Mouse (Mus musculus) olfactory bulb, adult 2 months (tissue): ENCODE measurements around the gene Cysltr1. TPM values are rescaled to one million over a fixed set of nuclear protein-coding genes. Genes with fewer than 3 reads are reported as not detected.

Source experiments
- H3K27ac ChIP-seq: fragments of 200-500 bp; 2 replicates; pipeline ENCODE4 v1.5.1; 2012; ENCODE audit warnings: low read depth, low read length; ENCODE audit not compliant: insufficient read depth
- H3K4me1 ChIP-seq: fragments of 200-500 bp; 2 replicates; pipeline ENCODE4 v1.6.1; 2012; ENCODE audit warnings: low read length; ENCODE audit not compliant: control insufficient read depth, insufficient read depth
- H3K4me3 ChIP-seq: fragments of 200-500 bp; 2 replicates; pipeline ENCODE4 v1.5.1; 2012; ENCODE audit warnings: mild to moderate bottlenecking, low read depth, low read length, moderate library complexity; ENCODE audit not compliant: insufficient read depth
- CTCF ChIP-seq: fragments of 200-500 bp; IDR thresholded peaks from 2 replicates; pipeline ENCODE4 v1.5.1; 2012; ENCODE audit warnings: low read depth, mild to moderate bottlenecking, low read length, moderate library complexity; ENCODE audit not compliant: insufficient read depth
- POLR2A ChIP-seq: fragments of 200-500 bp; IDR thresholded peaks from 2 replicates; pipeline ENCODE4 v1.6.1; 2012; ENCODE audit warnings: mild to moderate bottlenecking, low read depth, low read length, moderate library complexity; ENCODE audit not compliant: insufficient read depth
- WGBS: fragments of 180-500 bp; shearing (Covaris S2); methylation state at CpG from one replicate; pipeline ENCODE4 v1.1.7; 2018; 5-methylcytosine and 5-hydroxymethylcytosine counted together
- polyA plus RNA-seq: library from polyadenylated mRNA; stranded (reverse); fragments of >200 nt; gene quantifications from 2 replicates; pipeline ENCODE4 v1.2.4, GENCODE M21; 2012; ENCODE audit warnings: low replicate concordance; ENCODE audit not compliant: missing spikeins, insufficient read depth, insufficient read length

Gene Cysltr1
- polyA plus RNA-seq, 1 experiment: not detected

GRCm38 (mm10) chrX:106582197-106582596 lies 21.3 kb downstream of the Cysltr1 start:
- no peak overlapping the region for H3K4me3 ChIP-seq

DNA sequence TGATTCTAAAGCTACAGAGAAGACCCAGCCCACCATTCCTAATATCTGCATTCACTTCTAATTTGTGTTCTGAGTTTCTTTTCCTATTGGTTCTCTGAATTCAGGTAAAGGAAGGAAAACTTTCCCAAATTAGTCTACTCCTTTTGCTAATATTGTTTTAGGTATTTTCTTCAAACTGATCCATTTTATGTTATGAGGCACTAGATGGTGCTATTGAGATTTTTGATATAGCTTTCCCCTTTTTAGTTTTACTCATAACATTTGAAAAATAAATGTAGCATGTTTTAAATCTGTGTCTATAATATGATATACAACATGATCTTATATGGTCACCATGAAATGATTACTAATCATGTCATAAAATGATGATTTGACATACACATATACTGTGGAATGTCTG lies 23.1 kb downstream of the Cysltr1 start:
- Histone ChIP-seq H3K4me1 (no peaks in the 10 kb centered on the region), H3K27ac (no peak overlapping the region), H3K4me3 (no peak overlapping the region)
- TF ChIP-seq CTCF: no peak
- TF ChIP-seq POLR2A: no peak

More at GRCm38 (mm10) chrX:106582197-106582596, 21.3 kb downstream of the Cysltr1 start:
- Histone ChIP-seq H3K4me1 (no peaks in the 10 kb centered on the region), H3K27ac (no peak overlapping the region)
- TF ChIP-seq POLR2A: no peak
- no peak for TF ChIP-seq CTCF
- 59% methylated on average over 2 of the region's 2 CpGs for WGBS

DNA sequence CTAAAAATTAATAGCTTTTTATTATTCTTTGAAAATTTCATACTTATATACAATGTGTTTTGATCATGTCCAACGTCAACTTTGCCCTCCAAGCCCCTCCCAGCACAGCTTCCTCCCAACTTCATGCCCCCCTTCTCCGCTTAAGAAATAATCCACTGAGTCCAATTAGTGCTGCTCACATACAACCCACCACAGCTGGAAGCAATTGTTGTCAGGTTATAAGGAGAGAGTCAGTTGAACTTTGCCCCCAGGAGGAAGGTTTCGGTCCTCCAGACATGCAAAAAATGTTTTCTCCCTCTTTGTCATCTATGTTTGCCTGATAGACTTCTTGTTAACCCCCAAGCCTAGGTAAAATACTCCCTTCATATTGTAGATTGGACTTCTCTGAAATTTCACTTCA lies 24.5 kb downstream of the Cysltr1 start:
- no peak overlapping the region for H3K27ac ChIP-seq
- no peak for TF ChIP-seq POLR2A
- no peak for TF ChIP-seq CTCF
- H3K4me3 ChIP-seq: no peak overlapping the region
- 38% methylated on average over 3 of the region's 3 CpGs for WGBS
- no peaks in the 10 kb centered on the region for H3K4me1 ChIP-seq

- Histone ChIP-seq H3K4me1 (no peaks in the 10 kb centered on the region), H3K4me3 (no peak overlapping the region), H3K27ac (no peak overlapping the region)
- TF ChIP-seq CTCF (no peak), POLR2A (no peak)
- WGBS: 77% methylated on average over 2 of the region's 2 CpGs
Measured at GRCm38 (mm10) chrX:106555457-106555856, 48.0 kb downstream of the Cysltr1 start.

DNA sequence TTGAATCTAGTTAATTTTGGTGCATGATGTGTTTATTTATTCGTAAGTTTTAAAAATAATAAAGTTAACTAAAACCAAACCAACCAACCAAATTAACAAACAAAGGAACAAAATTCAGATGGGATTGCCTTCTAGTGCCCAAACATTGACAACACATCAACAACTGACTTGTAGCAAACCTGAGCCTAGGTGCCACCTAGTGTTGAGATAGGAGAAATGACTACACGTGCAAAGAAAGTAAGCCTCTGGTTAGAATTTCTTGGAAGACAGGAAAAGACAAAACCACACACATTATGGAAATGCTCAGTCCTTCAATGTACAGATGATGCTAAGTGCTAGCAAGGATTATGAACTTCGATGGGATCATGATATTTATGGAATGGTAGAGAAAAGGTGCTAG lies 67.1 kb downstream of the Cysltr1 start:
- Histone ChIP-seq H3K4me1 (no peaks in the 10 kb centered on the region), H3K4me3 (no peak overlapping the region), H3K27ac (no peak overlapping the region)
- 42% methylated on average over 3 of the region's 3 CpGs for WGBS
- no peak for TF ChIP-seq POLR2A
- TF ChIP-seq CTCF: no peak

Other genes with a start within 250 kb of the Cysltr1 start
- gene Fndc3c1, start 118.3 kb downstream of the Cysltr1 start, polyA plus RNA-seq: not detected in 2 replicates
- not detected in 2 replicates for gene Gm5127, start 20.5 kb downstream of the Cysltr1 start, polyA plus RNA-seq
- not detected in 2 replicates for gene Rtl3, start 237.0 kb upstream of the Cysltr1 start, polyA plus RNA-seq